Mouse (Mus musculus): Measurements from ENCODE around the gene Ppip5k2. TPM values are rescaled to one million over a fixed set of nuclear protein-coding genes. Genes with fewer than 3 reads are reported as not detected.

Gene Ppip5k2
- polyA plus RNA-seq, 1 experiment from 2014 or later, result 44.8 TPM

GRCm38 (mm10) chr1:97753216-97753615, 17.0 kb downstream of the Ppip5k2 start:
- ATAC-seq (replicated peaks; ENCODE audit: insufficient number of reproducible peaks, insufficient read depth, low FRiP score, low read depth), result no peak
- Histone ChIP-seq H3K36me3 (peaks cover 40% of the 10 kb centered on the region), H3K27ac (no peak overlapping the region)

GRCm38 (mm10) chr1:97748163-97748562, 22.0 kb downstream of the Ppip5k2 start:
- Histone ChIP-seq H3K9me3 (replicated peaks) (no peaks in the 10 kb centered on the region), H3K27me3 (no peaks in the 10 kb centered on the region), H3K9ac (no peak overlapping the region), H3K27ac (no peak overlapping the region), H3K4me3 (no peak overlapping the region), H3K4me2 (no peak overlapping the region), H3K4me1 (replicated peaks) (peaks cover 3% of the 10 kb centered on the region; the same call in 1 of the 2 replicates), H3K36me3 (peaks cover 57% of the 10 kb centered on the region)
- no peak for ATAC-seq (replicated peaks; ENCODE audit: insufficient number of reproducible peaks, insufficient read depth, low FRiP score, low read depth)
- whole genome bisulfite sequencing, result 91% methylated on average over 3 of the region's 3 CpGs

More at GRCm38 (mm10) chr1:97753216-97753615, 17.0 kb downstream of the Ppip5k2 start:
- Histone ChIP-seq H3K4me2 (no peak overlapping the region), H3K9ac (no peak overlapping the region), H3K4me1 (replicated peaks) (no peaks in the 10 kb centered on the region), H3K4me3 (no peak overlapping the region), H3K9me3 (replicated peaks) (no peaks in the 10 kb centered on the region), H3K27me3 (no peaks in the 10 kb centered on the region)

GRCm38 (mm10) chr1:97746261-97746660, 23.9 kb downstream of the Ppip5k2 start:
- Histone ChIP-seq H3K27ac (no peak overlapping the region), H3K4me3 (no peak overlapping the region), H3K4me2 (no peak overlapping the region), H3K9ac (no peak overlapping the region), H3K4me1 (replicated peaks) (peaks cover 3% of the 10 kb centered on the region; the same call in 1 of the 2 replicates), H3K9me3 (replicated peaks) (no peaks in the 10 kb centered on the region), H3K27me3 (no peaks in the 10 kb centered on the region), H3K36me3 (peaks cover 62% of the 10 kb centered on the region)
- 96% methylated on average over 7 of the region's 7 CpGs for WGBS
- ATAC-seq (replicated peaks; ENCODE audit: insufficient number of reproducible peaks, insufficient read depth, low FRiP score, low read depth), result no peak

- Histone ChIP-seq H3K9ac (no peak overlapping the region), H3K27me3 (no peaks in the 10 kb centered on the region), H3K9me3 (replicated peaks) (no peaks in the 10 kb centered on the region), H3K4me2 (no peak overlapping the region), H3K4me3 (no peak overlapping the region), H3K36me3 (peaks cover 61% of the 10 kb centered on the region), H3K4me1 (replicated peaks) (peaks cover 3% of the 10 kb centered on the region; the same call in 1 of the 2 replicates), H3K27ac (no peak overlapping the region)
- WGBS, result 47% methylated on average over 4 of the region's 4 CpGs
- no peak for ATAC-seq (replicated peaks; ENCODE audit: insufficient number of reproducible peaks, insufficient read depth, low FRiP score, low read depth)
Measured at GRCm38 (mm10) chr1:97745712-97746111, 24.5 kb downstream of the Ppip5k2 start.

GRCm38 (mm10) chr1:97743063-97743462, 27.1 kb downstream of the Ppip5k2 start:
- Histone ChIP-seq H3K4me2 (no peak overlapping the region), H3K27ac (no peak overlapping the region), H3K9me3 (replicated peaks) (no peaks in the 10 kb centered on the region), H3K36me3 (peaks cover 62% of the 10 kb centered on the region), H3K4me3 (no peak overlapping the region), H3K4me1 (replicated peaks) (peaks cover 3% of the 10 kb centered on the region; the same call in 1 of the 2 replicates), H3K27me3 (no peaks in the 10 kb centered on the region), H3K9ac (no peak overlapping the region)
- no peak for ATAC-seq (replicated peaks; ENCODE audit: insufficient number of reproducible peaks, insufficient read depth, low FRiP score, low read depth)
- 85% methylated on average over 1 of the region's 1 CpGs for WGBS

GRCm38 (mm10) chr1:97729339-97729738, 40.9 kb downstream of the Ppip5k2 start:
- H3K36me3 ChIP-seq, result peaks cover 34% of the 10 kb centered on the region
- 57% methylated on average over 1 of the region's 1 CpGs for WGBS
- no peak overlapping the region for H3K27ac ChIP-seq
- ATAC-seq (replicated peaks; ENCODE audit: insufficient number of reproducible peaks, insufficient read depth, low FRiP score, low read depth), result no peak
- H3K4me3 ChIP-seq, result no peak overlapping the region
- H3K4me1 ChIP-seq (replicated peaks), result no peaks in the 10 kb centered on the region
- H3K4me2 ChIP-seq, result no peak overlapping the region
- no peaks in the 10 kb centered on the region for H3K27me3 ChIP-seq
- no peaks in the 10 kb centered on the region for H3K9me3 ChIP-seq (replicated peaks)
- H3K9ac ChIP-seq, result no peak overlapping the region

GRCm38 (mm10) chr1:97726730-97727129, 43.5 kb downstream of the Ppip5k2 start:
- no peaks in the 10 kb centered on the region for H3K9me3 ChIP-seq (replicated peaks)
- H3K27ac ChIP-seq, result no peak overlapping the region
- H3K4me2 ChIP-seq, result no peak overlapping the region
- H3K36me3 ChIP-seq, result peaks cover 30% of the 10 kb centered on the region
- WGBS, result 66% methylated on average over 2 of the region's 2 CpGs
- no peak overlapping the region for H3K4me3 ChIP-seq
- no peak overlapping the region for H3K9ac ChIP-seq
- no peaks in the 10 kb centered on the region for H3K27me3 ChIP-seq
- ATAC-seq (replicated peaks; ENCODE audit: insufficient number of reproducible peaks, insufficient read depth, low FRiP score, low read depth), result no peak
- H3K4me1 ChIP-seq (replicated peaks), result no peaks in the 10 kb centered on the region

- no peak overlapping the region for H3K4me2 ChIP-seq
- H3K27me3 ChIP-seq, result no peaks in the 10 kb centered on the region
- no peaks in the 10 kb centered on the region for H3K9me3 ChIP-seq (replicated peaks)
- no peak overlapping the region for H3K27ac ChIP-seq
- no peak overlapping the region for H3K4me3 ChIP-seq
- H3K36me3 ChIP-seq, result peaks cover 53% of the 10 kb centered on the region
- H3K4me1 ChIP-seq (replicated peaks), result no peaks in the 10 kb centered on the region
- ATAC-seq (replicated peaks; ENCODE audit: insufficient number of reproducible peaks, insufficient read depth, low FRiP score, low read depth), result no peak
- no peak overlapping the region for H3K9ac ChIP-seq
- WGBS, result 89% methylated on average over 9 of the region's 9 CpGs
Measured at GRCm38 (mm10) chr1:97718440-97718839, 51.8 kb downstream of the Ppip5k2 start.

GRCm38 (mm10) chr1:97714334-97714868, 55.8 kb downstream of the Ppip5k2 start:
- Histone ChIP-seq H3K27ac (no peak overlapping the region), H3K4me2 (no peak overlapping the region), H3K4me3 (no peak overlapping the region), H3K9me3 (replicated peaks) (no peaks in the 10 kb centered on the region), H3K4me1 (replicated peaks) (no peaks in the 10 kb centered on the region), H3K27me3 (no peaks in the 10 kb centered on the region), H3K9ac (no peak overlapping the region), H3K36me3 (peaks cover 62% of the 10 kb centered on the region)
- WGBS, result 85% methylated on average over 11 of the region's 11 CpGs
- ATAC-seq (replicated peaks; ENCODE audit: insufficient number of reproducible peaks, insufficient read depth, low FRiP score, low read depth), result no peak

GRCm38 (mm10) chr1:97710520-97710919, 59.7 kb downstream of the Ppip5k2 start:
- Histone ChIP-seq H3K9me3 (replicated peaks) (no peaks in the 10 kb centered on the region), H3K4me1 (replicated peaks) (no peaks in the 10 kb centered on the region), H3K36me3 (peaks cover 54% of the 10 kb centered on the region), H3K4me2 (no peak overlapping the region), H3K27ac (no peak overlapping the region), H3K27me3 (no peaks in the 10 kb centered on the region), H3K9ac (no peak overlapping the region), H3K4me3 (no peak overlapping the region)
- WGBS, result 89% methylated on average over 3 of the region's 3 CpGs
- ATAC-seq (replicated peaks; ENCODE audit: insufficient number of reproducible peaks, insufficient read depth, low FRiP score, low read depth), result no peak

GRCm38 (mm10) chr1:97705389-97705788, 64.8 kb downstream of the Ppip5k2 start:
- Histone ChIP-seq H3K27ac (no peak overlapping the region), H3K4me3 (no peak overlapping the region), H3K4me2 (no peak overlapping the region), H3K9me3 (replicated peaks) (no peaks in the 10 kb centered on the region), H3K9ac (no peak overlapping the region), H3K4me1 (replicated peaks) (no peaks in the 10 kb centered on the region), H3K36me3 (peaks cover 24% of the 10 kb centered on the region), H3K27me3 (no peaks in the 10 kb centered on the region)
- no peak for ATAC-seq (replicated peaks; ENCODE audit: insufficient number of reproducible peaks, insufficient read depth, low FRiP score, low read depth)

- Histone ChIP-seq H3K27ac (no peak overlapping the region), H3K36me3 (peaks cover 19% of the 10 kb centered on the region; the same call in 1 of the 2 replicates), H3K4me1 (replicated peaks) (no peaks in the 10 kb centered on the region), H3K9ac (no peak overlapping the region), H3K4me2 (no peak overlapping the region), H3K4me3 (no peak overlapping the region), H3K9me3 (replicated peaks) (no peaks in the 10 kb centered on the region), H3K27me3 (no peaks in the 10 kb centered on the region)
- WGBS, result 79% methylated on average over 1 of the region's 1 CpGs
- no peak for ATAC-seq (replicated peaks; ENCODE audit: insufficient number of reproducible peaks, insufficient read depth, low FRiP score, low read depth)
Measured at GRCm38 (mm10) chr1:97704646-97705045, 65.6 kb downstream of the Ppip5k2 start.
